Comparison of ENCODE assay signal across 8 mouse cellular contexts in genomic region chr13:29016145-29016651, GRCm38 (mm10).
DNase-seq lines count a peak whose midpoint lies in the region; ATAC-seq and TF ChIP-seq lines count a peak whose summit lies in the region.

No protein-coding gene starts in this region.

- peak; percentile 9 for DNase-seq in adrenal gland, postnatal 25 days
- DNase-seq in adrenal gland, adult (ENCODE audit: inconsistent age in 2 of 2, low spot score in 1 of 2): no peak
- peak; percentile 90 for DNase-seq in forebrain, postnatal 0 days
- peak; percentile 55 for DNase-seq in left cerebral cortex, adult 11 months (ENCODE audit: low spot score)
- peak; percentile 86 for DNase-seq in retina, postnatal 1 day
- DNase-seq in natural killer cell, adult 2 months (ENCODE audit: low spot score in 2 of 2): no peak
- DNase-seq in adrenal gland, adult 8-10 months: no peak
- no peak for DNase-seq in heart, postnatal 25 days (ENCODE audit: low spot score)

- H3K4me3 ChIP-seq in forebrain, postnatal 0 days (ENCODE audit: low read depth, low read length): peak overlapping the region; percentile 34

- no peak for TF ChIP-seq CTCF in forebrain, postnatal 0 days (IDR thresholded peaks at IDR 0.05; ENCODE audit: low read depth)

- H3K9me3 ChIP-seq in forebrain, postnatal 0 days (ENCODE audit: low read length): no peaks in the 10 kb centered on the region

- peaks cover 4% of the 10 kb centered on the region; the same call in 1 of the 2 replicates for H3K4me1 ChIP-seq in forebrain, postnatal 0 days (ENCODE audit: insufficient read depth)

- H3K9ac ChIP-seq in forebrain, postnatal 0 days: peak overlapping the region; percentile 43

- intact Hi-C loops in heart, postnatal 25 days (cut with DNase I): no loop called here

- 43% methylated on average over 25 of the region's 25 CpGs for WGBS in forebrain, postnatal 0 days

- H3K4me2 ChIP-seq in forebrain, postnatal 0 days (ENCODE audit: low read depth): peak overlapping the region; percentile 57

- H3K27me3 ChIP-seq in forebrain, postnatal 0 days (ENCODE audit: insufficient read depth, low read length): no peaks in the 10 kb centered on the region

- H3K27ac ChIP-seq in forebrain, postnatal 0 days (ENCODE audit: low read depth, low read length): peak overlapping the region; percentile 92

- ATAC-seq in forebrain, postnatal 0 days: peak; percentile 81

- no peaks in the 10 kb centered on the region for H3K36me3 ChIP-seq in forebrain, postnatal 0 days (ENCODE audit: insufficient read depth)

Comparison
In these comparisons a context has a peak if more than half of its experiments do, and no peak if none do; other contexts are left out.
1. DNase-seq: peak in adrenal gland, postnatal 25 days (single experiment), forebrain, postnatal 0 days (single experiment), left cerebral cortex, adult 11 months (single experiment) and retina, postnatal 1 day (single experiment); none in adrenal gland, adult (0 of 2), natural killer cell, adult 2 months (0 of 2), adrenal gland, adult 8-10 months (single experiment) and heart, postnatal 25 days (single experiment).